Comparison of ENCODE assay signal across 26 mouse cellular contexts in the genomic region with DNA sequence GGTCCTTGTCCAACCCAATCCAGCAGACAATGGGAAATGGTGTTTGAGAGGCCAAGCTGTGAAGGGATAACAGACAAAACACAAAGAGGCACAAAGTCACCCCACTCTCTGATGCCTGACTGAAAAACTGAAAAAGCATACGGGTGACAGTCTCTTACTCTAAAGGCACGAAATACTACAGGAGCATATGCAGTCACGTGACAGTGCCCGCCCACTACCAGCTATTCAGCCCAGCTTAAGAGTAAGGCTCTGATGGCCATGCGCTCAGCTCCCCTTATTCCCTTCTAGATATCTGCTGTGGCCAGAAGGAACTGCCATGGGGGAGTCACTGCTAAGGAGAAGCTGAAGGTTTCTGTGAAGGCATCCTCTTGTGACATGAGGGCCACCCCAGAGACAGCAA. TPM values are rescaled to one million over a fixed set of nuclear protein-coding genes. Genes with fewer than 3 reads are reported as not detected.
DNase-seq lines count a peak whose midpoint lies in the region; ATAC-seq lines count a peak whose summit lies in the region.
"Had no signal": no experiment of that assay in that cellular context is flagged by ENCODE, and none has a peak within 500 bp of the region (broad histone marks: within the 10 kb centered on the region; RNA-seq: fewer than 3 reads in every experiment).

No protein-coding gene starts in this region.

- H3K9ac ChIP-seq in liver, embryonic 11.5 days (ENCODE audit: low read depth, low read length): peak overlapping the region; percentile 2; the same call in 1 of the 2 replicates
- peak overlapping the region; percentile 23 for H3K9ac ChIP-seq in liver, embryonic 16.5 days (ENCODE audit: low read depth, low read length)
- H3K9ac ChIP-seq: forebrain, embryonic 13.5 days; heart, embryonic 12.5 days; hindbrain, embryonic 15.5 days; intestine, embryonic 15.5 days; limb, embryonic 12.5 days; midbrain, embryonic 15.5 days; neural tube, embryonic 15.5 days had no signal

- no peak for ATAC-seq in liver, embryonic 11.5 days (replicated peaks; ENCODE audit: low FRiP score)
- ATAC-seq in inflammation-experienced regulatory T-cells, adult 6 months: peak; percentile 6
- no peak for ATAC-seq in liver, embryonic 16.5 days (ENCODE audit: low read depth)
- ATAC-seq: forebrain, embryonic 13.5 days; intestine, embryonic 15.5 days; lung, postnatal 0 days; midbrain, embryonic 15.5 days had no signal

- H3K36me3 ChIP-seq in liver, embryonic 11.5 days (ENCODE audit: control insufficient read depth, insufficient read depth, low read length): peaks cover 7% of the 10 kb centered on the region; the same call in 1 of the 2 replicates
- peaks cover 25% of the 10 kb centered on the region for H3K36me3 ChIP-seq in liver, embryonic 16.5 days (ENCODE audit: control insufficient read depth, insufficient read depth)
- H3K36me3 ChIP-seq: hindbrain, embryonic 15.5 days; midbrain, embryonic 15.5 days; neural tube, embryonic 15.5 days had no signal

- no peak overlapping the region for H3K4me2 ChIP-seq in liver, embryonic 11.5 days
- no peak overlapping the region for H3K4me2 ChIP-seq in liver, embryonic 16.5 days (ENCODE audit: low read depth, low read length)
- H3K4me2 ChIP-seq: forebrain, embryonic 13.5 days; heart, embryonic 12.5 days; hindbrain, embryonic 15.5 days; intestine, embryonic 15.5 days; limb, embryonic 12.5 days; midbrain, embryonic 15.5 days; neural tube, embryonic 15.5 days had no signal

- no peaks in the 10 kb centered on the region for H3K9me3 ChIP-seq in liver, embryonic 11.5 days (ENCODE audit: control insufficient read depth, low read length)
- no peaks in the 10 kb centered on the region for H3K9me3 ChIP-seq in liver, embryonic 16.5 days (replicated peaks; ENCODE audit: control insufficient read depth, low read length)
- H3K9me3 ChIP-seq: forebrain, embryonic 13.5 days; heart, embryonic 12.5 days; hindbrain, embryonic 15.5 days; intestine, embryonic 15.5 days; limb, embryonic 12.5 days; midbrain, embryonic 10.5 days; midbrain, embryonic 15.5 days; neural tube, embryonic 15.5 days had no signal

- no peak overlapping the region for H3K4me3 ChIP-seq in liver, embryonic 11.5 days (ENCODE audit: low read depth, low read length)
- no peak overlapping the region for H3K4me3 ChIP-seq in liver, embryonic 16.5 days (ENCODE audit: low read depth, low read length)
- H3K4me3 ChIP-seq: forebrain, embryonic 13.5 days; heart, embryonic 12.5 days; hindbrain, embryonic 15.5 days; intestine, embryonic 15.5 days; layer of hippocampus, adult 2 months; left cerebral cortex, adult 2 months; limb, embryonic 12.5 days; midbrain, embryonic 10.5 days; midbrain, embryonic 15.5 days; neural tube, embryonic 15.5 days had no signal

- WGBS in liver, embryonic 11.5 days: 70% methylated on average over 5 of the region's 5 CpGs
- WGBS in liver, embryonic 16.5 days (ENCODE audit: insufficient replicate concordance): 41% methylated on average over 5 of the region's 5 CpGs

- peaks cover 61% of the 10 kb centered on the region for H3K4me1 ChIP-seq in liver, embryonic 11.5 days (replicated peaks; ENCODE audit: control insufficient read depth, insufficient read depth, low read length)
- H3K4me1 ChIP-seq in liver, embryonic 16.5 days (ENCODE audit: control insufficient read depth, low read depth, low read length): peaks cover 91% of the 10 kb centered on the region
- H3K4me1 ChIP-seq: forebrain, embryonic 13.5 days; hindbrain, embryonic 15.5 days; intestine, embryonic 15.5 days; limb, embryonic 12.5 days; midbrain, embryonic 10.5 days; midbrain, embryonic 15.5 days; neural tube, embryonic 15.5 days had no signal

- intact Hi-C loops in heart, postnatal 10 days (cut with DNase I): no loop called here

- no peaks in the 10 kb centered on the region for H3K27me3 ChIP-seq in liver, embryonic 11.5 days (replicated peaks; ENCODE audit: control insufficient read depth, insufficient read depth, low read length)
- H3K27me3 ChIP-seq in liver, embryonic 16.5 days (ENCODE audit: control insufficient read depth, insufficient read depth, low read depth, low read length): no peaks in the 10 kb centered on the region
- H3K27me3 ChIP-seq: forebrain, embryonic 13.5 days; heart, embryonic 12.5 days; hindbrain, embryonic 15.5 days; intestine, embryonic 15.5 days; limb, embryonic 12.5 days; midbrain, embryonic 15.5 days; neural tube, embryonic 15.5 days had no signal

- DNase-seq in liver, embryonic 11.5 days (ENCODE audit: low spot score): no peak
- DNase-seq in liver: no peak
- peak; percentile 59 for DNase-seq in CD4-positive, CD25-positive, alpha-beta regulatory T cell, adult 2 months (ENCODE audit: low read depth, low spot score)
- no peak for DNase-seq in frontal cortex, postnatal 14 days (ENCODE audit: low spot score in 2 of 2)
- DNase-seq in heart, postnatal 10 days: no peak
- DNase-seq: adrenal gland, adult 8-10 months; cerebellum, adult 8-10 months; cerebellum, postnatal 25 days; gastrocnemius, postnatal 25 days; kidney, adult 2 months; kidney, postnatal 36 days; lung, adult 18-20 months had no signal

- H3K27ac ChIP-seq in liver, embryonic 11.5 days (ENCODE audit: low read depth, low read length): peak overlapping the region; percentile 36; the same call in 1 of the 2 replicates
- peak overlapping the region; percentile 77 for H3K27ac ChIP-seq in liver, embryonic 16.5 days (ENCODE audit: low read length)
- H3K27ac ChIP-seq: forebrain, embryonic 13.5 days; hindbrain, embryonic 15.5 days; intestine, embryonic 15.5 days; layer of hippocampus, adult 2 months; left cerebral cortex, adult 2 months; limb, embryonic 12.5 days; macrophage; midbrain, embryonic 10.5 days; midbrain, embryonic 15.5 days; neural tube, embryonic 15.5 days had no signal

RNA-seq across cellular contexts. Expression of gene Tbc1d2b, which starts 24.8 kb away (rescaled TPM):
- polyA plus RNA-seq in liver, embryonic 11.5 days (2014; fragmentation: Nextera tagmentation; extraction: Ambion mirVana): 13.2 and 14.2 TPM in 2 replicates
- polyA plus RNA-seq in inflammation-experienced regulatory T-cells, adult 6 months (2017; shearing (Covaris generic)): 10 to 100 TPM; 10.6 to 14.0 (median 10.8) TPM
- 8.0 and 8.3 TPM in 2 replicates for polyA plus RNA-seq in liver, embryonic 16.5 days (2015; fragmentation: Nextera tagmentation; extraction: Ambion mirVana)
- 10 to 100 TPM; 16.8 to 21.6 TPM for total RNA-seq in heart, postnatal 10 days (2021)
